Mouse (Mus musculus): Measurements from ENCODE around the gene Il1rn.

Gene Il1rn

GRCm38 (mm10) chr2:24336545-24336944 lies at the start of gene Il1rn:
TSS of gene Il1rn (plus strand) at chr2:24336853.
- no peak for DNase-seq

- DNase-seq, result no peak
Observed at GRCm38 (mm10) chr2:24290896-24291295, 45.8 kb upstream of the Il1rn start, which contains the start of gene Il1f10. TSS of gene Il1f10 (plus strand) at chr2:24291196.

- DNase-seq, result no peak
Observed at GRCm38 (mm10) chr2:24294616-24295015, 42.0 kb upstream of the Il1rn start.

- peak in 1 of 2 experiments; percentile 46 for DNase-seq
Observed at GRCm38 (mm10) chr2:24296837-24297236, 39.8 kb upstream of the Il1rn start.

- DNase-seq, result no peak
Observed at GRCm38 (mm10) chr2:24311302-24312001, 25.2 kb upstream of the Il1rn start.

GRCm38 (mm10) chr2:24316919-24317318 lies 19.7 kb upstream of the Il1rn start:
- DNase-seq, result no peak

- DNase-seq, result no peak
Observed at GRCm38 (mm10) chr2:24317919-24318598, 18.6 kb upstream of the Il1rn start.

GRCm38 (mm10) chr2:24335333-24335732 lies 1.3 kb upstream of the Il1rn start:
- DNase-seq, result no peak

- DNase-seq, result no peak
Observed at GRCm38 (mm10) chr2:24341395-24341885, 4.8 kb downstream of the Il1rn start.

- DNase-seq, result no peak
Observed at GRCm38 (mm10) chr2:24344619-24345018, 8.0 kb downstream of the Il1rn start.

GRCm38 (mm10) chr2:24345056-24345455 lies 8.4 kb downstream of the Il1rn start:
- DNase-seq, result no peak

GRCm38 (mm10) chr2:24347926-24348325 lies 11.3 kb downstream of the Il1rn start:
- DNase-seq, result no peak

GRCm38 (mm10) chr2:24351159-24351558 lies 14.5 kb downstream of the Il1rn start:
- no peak for DNase-seq

GRCm38 (mm10) chr2:24353042-24353441 lies 16.4 kb downstream of the Il1rn start:
- DNase-seq, result no peak

GRCm38 (mm10) chr2:24357642-24358041 lies 21.0 kb downstream of the Il1rn start:
- peak in 1 of 2 experiments; percentile 6 for DNase-seq

- no peak for DNase-seq
Observed at GRCm38 (mm10) chr2:24359347-24359746, 22.7 kb downstream of the Il1rn start.

GRCm38 (mm10) chr2:24363818-24364217 lies 27.2 kb downstream of the Il1rn start:
- DNase-seq, result no peak

GRCm38 (mm10) chr2:24366214-24366975 lies 29.7 kb downstream of the Il1rn start:
- no peak for DNase-seq

- peak; percentile 8 to 9 for DNase-seq
Observed at GRCm38 (mm10) chr2:24367030-24367894, 30.6 kb downstream of the Il1rn start, which contains the start of gene Psd4. TSS of gene Psd4 (plus strand) at chr2:24367580.

GRCm38 (mm10) chr2:24367895-24368261 lies 31.2 kb downstream of the Il1rn start:
- DNase-seq, result no peak

GRCm38 (mm10) chr2:24378747-24379450 lies 42.2 kb downstream of the Il1rn start:
- DNase-seq, result no peak
